Mouse (Mus musculus): ENCODE data around the gene Fbxo41. TPM values are rescaled to one million over a fixed set of nuclear protein-coding genes. Genes with fewer than 3 reads are reported as not detected.

Fbxo41 gene
- 12.7 and 12.8 TPM in 2 replicates for polyA plus RNA-seq (2015; fragmentation: Nextera tagmentation; extraction: Ambion mirVana)

DNA sequence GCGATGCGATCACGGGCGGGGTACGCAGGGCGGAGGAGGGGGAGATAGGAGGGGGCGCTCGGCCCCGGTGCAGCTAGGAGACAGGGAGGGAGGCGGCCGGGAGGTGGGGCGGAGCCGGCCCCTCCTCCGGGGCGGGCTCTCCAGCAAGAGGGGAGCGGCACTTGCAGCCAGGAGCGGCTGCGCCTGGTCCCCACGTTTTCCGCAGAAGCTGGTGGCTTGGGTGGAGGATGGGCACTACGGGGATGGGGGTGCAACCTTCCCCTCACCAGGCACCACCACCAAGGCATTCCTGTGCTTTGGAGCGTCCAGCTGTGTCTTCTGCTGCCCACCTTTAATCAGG lies at the start of gene Fbxo41:
Gene Fbxo41 (minus strand): TSS at position 84 of the 340 bp plus-strand sequence.

DNA sequence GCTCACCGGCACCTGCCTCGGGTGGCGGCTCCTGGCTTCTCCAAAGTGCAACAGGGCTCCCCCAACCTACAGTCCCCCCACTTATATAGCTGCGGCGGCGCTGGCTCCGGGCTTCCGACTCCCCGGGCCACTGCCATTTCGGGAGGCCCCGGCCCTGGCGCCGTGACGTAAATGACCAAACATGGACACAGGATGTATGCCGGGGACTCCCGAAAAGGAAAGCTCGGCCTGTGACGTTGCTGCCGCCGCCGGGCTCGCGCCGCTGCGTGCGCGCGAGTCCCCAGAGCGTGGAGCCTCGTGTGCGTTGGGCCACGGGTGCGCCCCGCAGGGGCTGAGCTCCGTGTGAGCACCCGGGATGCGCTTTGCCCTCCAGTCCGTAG lies 10.7 kb upstream of the Fbxo41 start, which contains the start of gene Egr4:
Gene Egr4 (minus strand): TSS at position 59 of the 380 bp plus-strand sequence.

DNA sequence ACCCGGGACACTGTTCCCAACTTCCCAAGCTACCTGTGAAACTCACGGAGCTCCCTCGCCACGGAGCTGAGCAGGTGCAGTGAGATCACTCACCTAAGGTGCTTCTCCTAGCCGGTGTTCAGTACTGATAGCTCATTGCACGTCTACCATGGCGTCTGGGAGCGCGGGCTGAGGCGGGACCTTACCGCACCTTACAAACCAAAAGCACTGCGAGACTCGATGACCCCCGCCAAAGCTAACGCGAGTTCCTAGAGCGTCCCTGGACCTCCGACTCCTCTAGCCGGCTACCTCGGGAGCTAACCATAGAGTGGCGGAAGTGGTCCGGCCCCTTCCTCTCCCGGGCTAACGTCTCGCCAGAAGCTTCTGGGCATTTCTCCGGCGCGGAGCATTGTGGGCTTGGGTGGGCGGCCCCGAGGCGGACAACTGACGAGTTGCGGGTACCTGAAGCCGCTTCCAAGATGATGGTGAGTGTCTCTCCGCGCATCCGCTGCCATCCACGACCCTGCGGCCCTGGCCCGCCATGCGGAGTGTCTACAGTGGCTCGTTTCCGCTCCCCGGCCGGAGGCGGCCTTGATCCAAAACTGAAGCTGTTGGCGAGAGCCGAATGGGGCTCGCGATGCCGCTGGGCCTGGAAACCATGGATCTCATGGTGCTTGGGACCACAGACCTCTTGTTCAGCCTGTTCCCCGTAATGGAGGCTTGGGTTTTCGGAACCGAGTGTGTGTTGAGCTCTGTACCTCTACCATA lies 51.0 kb downstream of the Fbxo41 start, which contains the start of gene Pradc1:
Gene Pradc1 (minus strand): TSS at position 307 of the 747 bp plus-strand sequence.

DNA sequence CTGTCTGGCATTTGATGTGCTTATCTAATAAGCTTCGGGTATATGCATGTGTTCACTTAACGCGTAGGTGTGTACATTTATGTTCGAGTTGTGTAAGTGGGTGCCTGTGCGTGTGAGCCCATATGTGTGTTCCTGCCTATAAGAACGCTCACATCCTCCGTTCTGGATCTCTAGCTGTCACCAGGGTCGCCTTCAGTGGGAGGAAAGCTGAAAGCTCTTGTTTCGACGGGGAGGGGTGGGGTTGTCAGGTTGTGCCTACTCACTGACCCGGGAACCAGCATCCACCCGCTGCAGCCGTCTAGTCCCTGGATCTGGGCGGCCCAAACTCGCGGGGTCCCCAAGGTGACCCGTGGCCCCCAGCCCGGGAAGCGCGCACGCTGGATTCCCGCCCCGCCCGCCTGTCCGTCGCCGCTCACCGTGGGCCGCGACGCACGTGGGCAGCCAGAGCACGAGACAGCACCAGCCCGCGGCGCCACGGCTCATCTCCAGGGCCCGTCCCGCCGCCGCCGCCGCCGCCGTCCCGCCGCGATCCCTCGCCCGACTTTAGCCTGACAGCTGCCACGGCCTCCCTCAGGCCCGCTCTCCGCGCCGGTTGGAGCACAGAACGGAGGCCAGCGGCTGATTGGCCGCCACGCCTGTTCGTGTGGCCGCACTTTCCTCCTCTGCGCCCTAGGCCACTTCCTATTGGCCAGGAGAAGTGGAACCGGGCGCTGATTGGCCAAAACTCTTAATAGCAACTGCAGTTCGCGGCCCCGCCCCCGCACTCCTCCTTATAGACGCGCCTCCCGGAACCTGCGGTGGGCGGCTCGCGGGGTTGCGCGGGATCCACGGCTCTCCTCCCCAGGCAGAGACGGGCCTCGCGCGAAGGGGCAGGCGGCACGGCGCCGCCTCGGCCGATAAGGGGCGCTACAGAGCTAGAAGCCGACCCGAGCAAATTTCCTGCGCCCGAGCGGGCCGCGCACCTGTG lies 51.8 kb downstream of the Fbxo41 start, which contains the start of gene Cct7:
Gene Cct7 (plus strand): TSS at position 818 of the 967 bp plus-strand sequence.

DNA sequence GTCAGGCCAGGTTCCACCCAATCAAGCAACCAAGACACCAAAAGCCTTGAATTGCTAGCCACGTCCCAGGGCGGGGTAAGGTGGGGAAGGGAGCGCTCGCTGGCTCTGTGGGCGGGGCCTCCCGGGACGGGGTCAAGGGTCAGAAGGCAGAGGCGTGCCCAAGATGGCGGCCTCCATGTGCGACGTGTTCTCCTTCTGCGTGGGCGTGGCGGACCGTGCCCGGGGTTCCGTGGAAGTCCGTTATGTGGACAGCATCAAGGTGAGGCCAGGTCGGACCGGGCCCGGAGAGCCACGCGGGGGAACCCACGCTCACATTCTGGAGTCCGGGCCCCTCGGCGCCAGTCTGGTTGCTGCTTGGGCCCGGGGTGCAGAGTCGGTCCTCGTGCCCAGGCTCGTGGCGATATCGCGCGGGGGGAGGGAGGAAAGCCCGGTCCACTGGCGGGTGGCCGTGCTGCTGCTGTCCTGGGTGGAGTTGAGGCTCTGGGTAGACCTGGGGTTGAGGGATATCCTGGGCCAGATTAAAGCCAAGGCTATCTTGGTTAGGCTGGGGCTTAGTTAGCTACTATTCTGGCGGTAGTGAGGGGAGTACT lies 70.9 kb downstream of the Fbxo41 start, which contains the start of gene Smyd5:
Gene Smyd5 (plus strand): TSS at position 148 of the 590 bp plus-strand sequence.

DNA sequence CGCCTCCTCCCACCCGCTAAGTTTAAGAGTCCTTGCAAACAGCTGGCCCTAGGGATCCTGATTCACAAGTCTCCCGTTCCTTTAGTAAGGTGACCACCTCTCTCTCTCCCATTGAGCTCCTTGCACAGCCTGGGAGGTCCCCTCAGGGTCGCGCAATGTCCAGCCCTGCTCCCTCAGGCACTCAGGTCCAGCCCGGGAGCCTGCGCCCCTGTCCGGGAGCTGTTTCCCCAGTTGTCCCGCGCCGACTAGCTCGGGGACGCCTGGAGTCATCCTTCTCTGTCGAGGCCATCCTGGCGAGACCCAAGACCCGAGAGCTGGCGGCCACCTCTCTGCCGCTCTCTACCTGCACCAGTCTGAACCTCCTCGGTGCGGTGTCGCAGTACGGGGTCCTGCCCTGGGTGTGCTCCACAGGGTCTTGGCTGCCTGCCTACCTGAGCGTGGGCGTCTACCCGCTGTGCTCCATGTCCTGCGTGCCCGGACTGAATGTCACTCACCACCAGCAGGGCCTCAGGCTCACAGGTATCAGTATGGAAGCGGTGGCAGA lies 78.9 kb downstream of the Fbxo41 start, which contains the start of gene Noto:
Gene Noto (plus strand): TSS at position 51 of the 544 bp plus-strand sequence.

Other genes starting within 250 kb of the Fbxo41 start
- 108 TPM in 2 replicates for gene Sfxn5, start 169.6 kb downstream of the Fbxo41 start, polyA plus RNA-seq (2015; fragmentation: Nextera tagmentation; extraction: Ambion mirVana)
- gene Rab11fip5, start 128.4 kb downstream of the Fbxo41 start, polyA plus RNA-seq (2015; fragmentation: Nextera tagmentation; extraction: Ambion mirVana): 25.9 and 30.9 TPM in 2 replicates
- gene Noto, start 79.1 kb downstream of the Fbxo41 start, polyA plus RNA-seq (2015; fragmentation: Nextera tagmentation; extraction: Ambion mirVana): not detected in 2 replicates
- 54.8 and 59.5 TPM in 2 replicates for gene Smyd5, start 71.0 kb downstream of the Fbxo41 start, polyA plus RNA-seq (2015; fragmentation: Nextera tagmentation; extraction: Ambion mirVana)
- gene Cct7, start 51.5 kb downstream of the Fbxo41 start, polyA plus RNA-seq (2015; fragmentation: Nextera tagmentation; extraction: Ambion mirVana): 449 and 460 TPM in 2 replicates
- gene Pradc1, start 51.0 kb downstream of the Fbxo41 start, polyA plus RNA-seq (2015; fragmentation: Nextera tagmentation; extraction: Ambion mirVana): 35.9 and 36.5 TPM in 2 replicates
- 0.14 and 0.30 TPM in 2 replicates for gene Egr4, start 10.6 kb upstream of the Fbxo41 start, polyA plus RNA-seq (2015; fragmentation: Nextera tagmentation; extraction: Ambion mirVana)
- 2.3 and 3.0 TPM in 2 replicates for gene Alms1, start 84.5 kb upstream of the Fbxo41 start, polyA plus RNA-seq (2015; fragmentation: Nextera tagmentation; extraction: Ambion mirVana)
- 0.14 and 0.31 TPM in 2 replicates for gene Nat8f7, start 210.2 kb upstream of the Fbxo41 start, polyA plus RNA-seq (2015; fragmentation: Nextera tagmentation; extraction: Ambion mirVana)